Comparison of ENCODE assay signal across 21 mouse cellular contexts in genomic region chr4:84379289-84379688, GRCm38 (mm10).
A peak's percentile ranks its signal among the peaks of the same experiment; 100 is the strongest.
DNase-seq lines count a peak whose midpoint lies in the region; ATAC-seq and TF ChIP-seq lines count a peak whose summit lies in the region.
"Had no signal": no experiment of that assay in that cellular context is flagged by ENCODE, and none has a peak within 500 bp of the region (broad histone marks: within the 10 kb centered on the region; RNA-seq: fewer than 3 reads in every experiment).

No protein-coding gene starts in this region.

- TF ChIP-seq CTCF in forebrain, postnatal 0 days (IDR thresholded peaks at IDR 0.05; ENCODE audit: low read depth): no peak

- no peak overlapping the region for H3K9ac ChIP-seq in forebrain, embryonic 12.5 days
- no peak overlapping the region for H3K9ac ChIP-seq in forebrain, postnatal 0 days
- H3K9ac ChIP-seq in hindbrain, embryonic 15.5 days: no peak overlapping the region
- H3K9ac ChIP-seq in hindbrain, embryonic 11.5 days (ENCODE audit: low read depth, low read length): no peak overlapping the region
- no peak overlapping the region for H3K9ac ChIP-seq in neural tube, embryonic 11.5 days (ENCODE audit: low read length)
- no peak overlapping the region for H3K9ac ChIP-seq in neural tube, embryonic 15.5 days (replicated peaks)
- H3K9ac ChIP-seq: embryonic facial prominence, embryonic 13.5 days; heart, embryonic 12.5 days; hindbrain, embryonic 14.5 days had no signal

- no peak overlapping the region for H3K4me3 ChIP-seq in forebrain, embryonic 12.5 days (replicated peaks)
- no peak overlapping the region for H3K4me3 ChIP-seq in forebrain, postnatal 0 days (ENCODE audit: low read depth, low read length)
- H3K4me3 ChIP-seq in hindbrain, embryonic 15.5 days: no peak overlapping the region
- no peak overlapping the region for H3K4me3 ChIP-seq in hindbrain, embryonic 11.5 days (ENCODE audit: low read depth, low read length)
- H3K4me3 ChIP-seq in neural tube, embryonic 11.5 days (ENCODE audit: low read depth, low read length): no peak overlapping the region
- H3K4me3 ChIP-seq in neural tube, embryonic 15.5 days (replicated peaks): no peak overlapping the region
- H3K4me3 ChIP-seq: embryonic facial prominence, embryonic 13.5 days; gastrocnemius, adult 2 months; heart, embryonic 12.5 days had no signal

- peak; percentile 60; the same call in 1 of the 2 replicates for ATAC-seq in forebrain, embryonic 12.5 days (ENCODE audit: low FRiP score)
- ATAC-seq in forebrain, postnatal 0 days: no peak
- 0 out of 2 replicates have a peak, but pooled peaks have one; percentile 30 for ATAC-seq in hindbrain, embryonic 15.5 days (ENCODE audit: low FRiP score, low read depth)
- no peak for ATAC-seq in hindbrain, embryonic 11.5 days (ENCODE audit: low FRiP score)
- ATAC-seq in neural tube, embryonic 11.5 days (ENCODE audit: insufficient read depth, low FRiP score, low TSS enrichment): peak; percentile 27; the same call in 1 of the 2 replicates
- no peak for ATAC-seq in neural tube, embryonic 15.5 days (ENCODE audit: low FRiP score)
- ATAC-seq: CD4-positive, CD25-positive, alpha-beta regulatory T cell, adult 4 months had no signal

- no peaks in the 10 kb centered on the region for H3K36me3 ChIP-seq in forebrain, embryonic 12.5 days (replicated peaks)
- H3K36me3 ChIP-seq in forebrain, postnatal 0 days (ENCODE audit: insufficient read depth): no peaks in the 10 kb centered on the region
- H3K36me3 ChIP-seq in hindbrain, embryonic 15.5 days: no peaks in the 10 kb centered on the region
- H3K36me3 ChIP-seq in hindbrain, embryonic 11.5 days (ENCODE audit: control insufficient read depth, insufficient read depth, low read length): no peaks in the 10 kb centered on the region
- H3K36me3 ChIP-seq in neural tube, embryonic 11.5 days (ENCODE audit: control insufficient read depth, insufficient read depth, low read length): no peaks in the 10 kb centered on the region; the same call in 1 of the 2 replicates
- H3K36me3 ChIP-seq in neural tube, embryonic 15.5 days: no peaks in the 10 kb centered on the region
- H3K36me3 ChIP-seq: embryonic facial prominence, embryonic 13.5 days; G1E; heart, embryonic 12.5 days had no signal

- DNase-seq in forebrain, postnatal 0 days: no peak
- DNase-seq in hindbrain, embryonic 11.5 days (ENCODE audit: low spot score): no peak
- no peak for DNase-seq in neural tube, embryonic 11.5 days (ENCODE audit: low spot score)
- no peak for DNase-seq in heart, postnatal 14 days
- DNase-seq: adrenal gland, postnatal 10 days; B cell, adult 2 months; cerebellum, adult 18-20 months; cerebellum, adult 9-11 months; cerebellum, postnatal 36 days; gastrocnemius, adult 2 months; gastrocnemius, postnatal 25 days; heart, postnatal 36 days; kidney, adult 11 months had no signal

- H3K27ac ChIP-seq in forebrain, embryonic 12.5 days: no peak overlapping the region
- H3K27ac ChIP-seq in forebrain, postnatal 0 days (ENCODE audit: low read depth, low read length): no peak overlapping the region
- no peak overlapping the region for H3K27ac ChIP-seq in hindbrain, embryonic 15.5 days (replicated peaks)
- H3K27ac ChIP-seq in hindbrain, embryonic 11.5 days (ENCODE audit: low read depth, low read length): no peak overlapping the region
- no peak overlapping the region for H3K27ac ChIP-seq in neural tube, embryonic 11.5 days (ENCODE audit: low read depth, low read length)
- H3K27ac ChIP-seq in neural tube, embryonic 15.5 days (replicated peaks): no peak overlapping the region
- H3K27ac ChIP-seq: embryonic facial prominence, embryonic 13.5 days; gastrocnemius, adult 2 months; hindbrain, embryonic 14.5 days had no signal

- H3K4me2 ChIP-seq in forebrain, embryonic 12.5 days: no peak overlapping the region
- no peak overlapping the region for H3K4me2 ChIP-seq in forebrain, postnatal 0 days (ENCODE audit: low read depth)
- no peak overlapping the region for H3K4me2 ChIP-seq in hindbrain, embryonic 15.5 days
- H3K4me2 ChIP-seq in hindbrain, embryonic 11.5 days (replicated peaks; ENCODE audit: low read depth, low read length): no peak overlapping the region
- H3K4me2 ChIP-seq in neural tube, embryonic 11.5 days (ENCODE audit: low read depth): no peak overlapping the region
- H3K4me2 ChIP-seq in neural tube, embryonic 15.5 days: no peak overlapping the region
- H3K4me2 ChIP-seq: embryonic facial prominence, embryonic 13.5 days; heart, embryonic 12.5 days; hindbrain, embryonic 14.5 days had no signal

- H3K27me3 ChIP-seq in forebrain, embryonic 12.5 days: no peaks in the 10 kb centered on the region
- no peaks in the 10 kb centered on the region for H3K27me3 ChIP-seq in forebrain, postnatal 0 days (ENCODE audit: insufficient read depth, low read length)
- no peaks in the 10 kb centered on the region for H3K27me3 ChIP-seq in hindbrain, embryonic 15.5 days
- no peaks in the 10 kb centered on the region for H3K27me3 ChIP-seq in hindbrain, embryonic 11.5 days (ENCODE audit: control insufficient read depth, insufficient read depth, low read length)
- no peaks in the 10 kb centered on the region for H3K27me3 ChIP-seq in neural tube, embryonic 11.5 days (ENCODE audit: control insufficient read depth, insufficient read depth, low read length)
- no peaks in the 10 kb centered on the region for H3K27me3 ChIP-seq in neural tube, embryonic 15.5 days (replicated peaks)
- H3K27me3 ChIP-seq: embryonic facial prominence, embryonic 13.5 days; heart, embryonic 12.5 days had no signal

- H3K4me1 ChIP-seq in forebrain, embryonic 12.5 days: peaks cover 10% of the 10 kb centered on the region
- H3K4me1 ChIP-seq in forebrain, postnatal 0 days (ENCODE audit: insufficient read depth): no peaks in the 10 kb centered on the region
- peaks cover 6% of the 10 kb centered on the region for H3K4me1 ChIP-seq in hindbrain, embryonic 15.5 days (replicated peaks)
- no peaks in the 10 kb centered on the region for H3K4me1 ChIP-seq in hindbrain, embryonic 11.5 days (replicated peaks; ENCODE audit: control insufficient read depth, insufficient read depth, low read length)
- H3K4me1 ChIP-seq in neural tube, embryonic 11.5 days (ENCODE audit: control insufficient read depth, insufficient read depth, low read length): 0 out of 2 replicates have a peak, but pooled peaks cover 6% of the 10 kb centered on the region
- peaks cover 9% of the 10 kb centered on the region for H3K4me1 ChIP-seq in neural tube, embryonic 15.5 days
- H3K4me1 ChIP-seq: heart, embryonic 12.5 days had no signal

- no peaks in the 10 kb centered on the region for H3K9me3 ChIP-seq in forebrain, embryonic 12.5 days
- no peaks in the 10 kb centered on the region for H3K9me3 ChIP-seq in forebrain, postnatal 0 days (ENCODE audit: low read length)
- no peaks in the 10 kb centered on the region for H3K9me3 ChIP-seq in hindbrain, embryonic 15.5 days
- no peaks in the 10 kb centered on the region for H3K9me3 ChIP-seq in hindbrain, embryonic 11.5 days (ENCODE audit: control insufficient read depth, low read length)
- H3K9me3 ChIP-seq in neural tube, embryonic 11.5 days (ENCODE audit: control insufficient read depth, low read length): no peaks in the 10 kb centered on the region
- no peaks in the 10 kb centered on the region for H3K9me3 ChIP-seq in neural tube, embryonic 15.5 days (replicated peaks)
- H3K9me3 ChIP-seq: embryonic facial prominence, embryonic 13.5 days; heart, embryonic 12.5 days had no signal

- 48% methylated on average over 6 of the region's 6 CpGs for WGBS in forebrain, embryonic 12.5 days
- WGBS in forebrain, postnatal 0 days: 26% methylated on average over 6 of the region's 6 CpGs
- 40% methylated on average over 6 of the region's 6 CpGs for WGBS in hindbrain, embryonic 15.5 days
- WGBS in hindbrain, embryonic 11.5 days: 57% methylated on average over 6 of the region's 6 CpGs
- 32% methylated on average over 6 of the region's 6 CpGs for WGBS in neural tube, embryonic 11.5 days
- WGBS in neural tube, embryonic 15.5 days: 18% methylated on average over 6 of the region's 6 CpGs

- intact Hi-C loops in heart, postnatal 14 days (cut with DNase I): no loop called here

Comparison
In these comparisons a context has a peak if more than half of its experiments do, and no peak if none do; other contexts are left out.
1. ATAC-seq: peak in forebrain, embryonic 12.5 days (single experiment), hindbrain, embryonic 15.5 days (single experiment) and neural tube, embryonic 11.5 days (single experiment); none in forebrain, postnatal 0 days (single experiment), hindbrain, embryonic 11.5 days (single experiment) and neural tube, embryonic 15.5 days (single experiment).